Mouse (Mus musculus) neural tube, embryonic 12.5 days (tissue): ENCODE measurements around the gene Snap91. TPM values are rescaled to one million over a fixed set of nuclear protein-coding genes. Genes with fewer than 3 reads are reported as not detected.

Source experiments
- ATAC-seq: fragments of 200-750 bp; cut with Nextera tagmentation; 2 replicates; pipeline ENCODE4 v1.8.0; 2017; ENCODE audit warnings: low read depth, mild to moderate bottlenecking, moderate TSS enrichment, moderate library complexity; ENCODE audit not compliant: low FRiP score
- H3K27ac ChIP-seq: fragments of 300-500 bp; sonication (generic); 2 replicates; pipeline ENCODE4 v1.5.1; 2016
- H3K27me3 ChIP-seq: fragments of 300-500 bp; sonication (generic); replicated peaks from 2 replicates; pipeline ENCODE4 v1.6.1; 2016; ENCODE audit warnings: mild to moderate bottlenecking
- H3K36me3 ChIP-seq: fragments of 300-500 bp; sonication (generic); 2 replicates; pipeline ENCODE4 v1.6.1; 2016; ENCODE audit warnings: mild to moderate bottlenecking
- H3K4me1 ChIP-seq: fragments of 300-500 bp; sonication (generic); 2 replicates; pipeline ENCODE4 v1.6.1; 2016
- H3K4me2 ChIP-seq: fragments of 300-500 bp; sonication (generic); replicated peaks from 2 replicates; pipeline ENCODE4 v1.6.1; 2016; ENCODE audit warnings: mild to moderate bottlenecking
- H3K4me3 ChIP-seq: fragments of 300-500 bp; sonication (generic); 2 replicates; pipeline ENCODE4 v1.5.1; 2016
- H3K9ac ChIP-seq: fragments of 300-500 bp; sonication (generic); 2 replicates; pipeline ENCODE4 v1.6.1; 2016; ENCODE audit warnings: mild to moderate bottlenecking
- H3K9me3 ChIP-seq: fragments of 300-500 bp; sonication (generic); 2 replicates; pipeline ENCODE4 v1.6.1; 2016; ENCODE audit warnings: mild to moderate bottlenecking
- WGBS: fragments of 180-500 bp; shearing (Covaris S2); methylation state at CpG from one replicate; pipeline ENCODE4 v1.1.7; 2016; 5-methylcytosine and 5-hydroxymethylcytosine counted together
- polyA plus RNA-seq: library from polyadenylated mRNA; unstranded; fragments of >200 nt; fragmentation: Nextera tagmentation; extraction: Ambion mirVana; gene quantifications from 2 replicates; pipeline ENCODE4 v1.2.1, GENCODE M21; 2016

Snap91 gene
- polyA plus RNA-seq, 1 experiment from 2014 or later, result 69.1 TPM

- WGBS, result 88% methylated on average over 8 of the region's 8 CpGs
- no peak overlapping the region for H3K9ac ChIP-seq
- H3K4me2 ChIP-seq, result no peak overlapping the region
- no peak overlapping the region for H3K27ac ChIP-seq
- H3K4me3 ChIP-seq, result no peak overlapping the region
- no peaks in the 10 kb centered on the region for H3K4me1 ChIP-seq
- peaks cover 13% of the 10 kb centered on the region for H3K36me3 ChIP-seq
- H3K27me3 ChIP-seq, result no peaks in the 10 kb centered on the region
- ATAC-seq, result no peak
- H3K9me3 ChIP-seq, result no peaks in the 10 kb centered on the region
Measured at GRCm38 (mm10) chr9:86773996-86774395, 106.5 kb downstream of the Snap91 start.

- no peak overlapping the region for H3K4me2 ChIP-seq
- H3K9ac ChIP-seq, result no peak overlapping the region
- H3K27ac ChIP-seq, result no peak overlapping the region
- no peaks in the 10 kb centered on the region for H3K9me3 ChIP-seq
- no peak for ATAC-seq
- H3K4me3 ChIP-seq, result no peak overlapping the region
- no peaks in the 10 kb centered on the region for H3K27me3 ChIP-seq
- WGBS, result 88% methylated on average over 3 of the region's 3 CpGs
- H3K36me3 ChIP-seq, result peaks cover 13% of the 10 kb centered on the region
- no peaks in the 10 kb centered on the region for H3K4me1 ChIP-seq
Measured at GRCm38 (mm10) chr9:86772897-86773296, 107.6 kb downstream of the Snap91 start.

GRCm38 (mm10) chr9:86766991-86767390, 113.5 kb downstream of the Snap91 start:
- no peak overlapping the region for H3K4me2 ChIP-seq
- H3K9me3 ChIP-seq, result no peaks in the 10 kb centered on the region
- no peaks in the 10 kb centered on the region for H3K4me1 ChIP-seq
- H3K4me3 ChIP-seq, result no peak overlapping the region
- ATAC-seq, result no peak
- 75% methylated on average over 10 of the region's 10 CpGs for WGBS
- no peak overlapping the region for H3K9ac ChIP-seq
- no peaks in the 10 kb centered on the region for H3K36me3 ChIP-seq
- no peaks in the 10 kb centered on the region for H3K27me3 ChIP-seq
- no peak overlapping the region for H3K27ac ChIP-seq

GRCm38 (mm10) chr9:86764002-86764401, 116.5 kb downstream of the Snap91 start:
- ATAC-seq, result no peak
- no peak overlapping the region for H3K4me3 ChIP-seq
- WGBS, result 70% methylated on average over 2 of the region's 2 CpGs
- H3K27ac ChIP-seq, result no peak overlapping the region
- H3K4me1 ChIP-seq, result no peaks in the 10 kb centered on the region
- no peak overlapping the region for H3K4me2 ChIP-seq
- H3K9ac ChIP-seq, result no peak overlapping the region
- no peaks in the 10 kb centered on the region for H3K36me3 ChIP-seq
- H3K9me3 ChIP-seq, result no peaks in the 10 kb centered on the region
- no peaks in the 10 kb centered on the region for H3K27me3 ChIP-seq

- no peak overlapping the region for H3K27ac ChIP-seq
- ATAC-seq, result no peak
- H3K27me3 ChIP-seq, result no peaks in the 10 kb centered on the region
- no peak overlapping the region for H3K4me3 ChIP-seq
- H3K36me3 ChIP-seq, result no peaks in the 10 kb centered on the region
- H3K4me2 ChIP-seq, result no peak overlapping the region
- H3K9ac ChIP-seq, result no peak overlapping the region
- no peaks in the 10 kb centered on the region for H3K9me3 ChIP-seq
- H3K4me1 ChIP-seq, result no peaks in the 10 kb centered on the region
- 57% methylated on average over 8 of the region's 8 CpGs for WGBS
Measured at GRCm38 (mm10) chr9:86762477-86763376, 117.7 kb downstream of the Snap91 start.

- peak; percentile 45; the same call in 1 of the 2 replicates for ATAC-seq
- no peak overlapping the region for H3K9ac ChIP-seq
- H3K4me2 ChIP-seq, result no peak overlapping the region
- no peak overlapping the region for H3K27ac ChIP-seq
- H3K36me3 ChIP-seq, result no peaks in the 10 kb centered on the region
- peaks cover 5% of the 10 kb centered on the region for H3K4me1 ChIP-seq
- no peak overlapping the region for H3K4me3 ChIP-seq
- no peaks in the 10 kb centered on the region for H3K9me3 ChIP-seq
- no peaks in the 10 kb centered on the region for H3K27me3 ChIP-seq
- 41% methylated on average over 13 of the region's 13 CpGs for WGBS
Measured at GRCm38 (mm10) chr9:86745926-86746581, 134.4 kb downstream of the Snap91 start.

- Histone ChIP-seq H3K9me3 (no peaks in the 10 kb centered on the region), H3K27ac (no peak overlapping the region), H3K9ac (no peak overlapping the region), H3K4me3 (peak overlapping the region; percentile 23; the same call in 1 of the 2 replicates), H3K27me3 (no peaks in the 10 kb centered on the region), H3K4me1 (peaks cover 5% of the 10 kb centered on the region), H3K4me2 (peak overlapping the region; percentile 65; the same call in 1 of the 2 replicates), H3K36me3 (no peaks in the 10 kb centered on the region)
- ATAC-seq, result no peak
- WGBS, result 43% methylated on average over 5 of the region's 5 CpGs
Measured at GRCm38 (mm10) chr9:86744041-86744440, 136.4 kb downstream of the Snap91 start.

GRCm38 (mm10) chr9:86742959-86743911, 137.2 kb downstream of the Snap91 start, which contains the start of gene Prss35:
TSS of gene Prss35 (plus strand) at chr9:86743649.
- Histone ChIP-seq H3K4me3 (peak within 1 kb of the TSS; percentile 23; the same call in 1 of the 2 replicates), H3K4me2 (peak within 1 kb of the TSS; percentile 65), H3K27ac (no peak within 1 kb of the TSS), H3K36me3 (no peaks in the 10 kb centered on the region), H3K9me3 (no peaks in the 10 kb centered on the region), H3K27me3 (no peaks in the 10 kb centered on the region), H3K9ac (peak within 1 kb of the TSS; percentile 36), H3K4me1 (peaks cover 5% of the 10 kb centered on the region)
- peak; percentile 79 for ATAC-seq
- WGBS, result 2% methylated on average over 19 of the region's 19 CpGs

- Histone ChIP-seq H3K27ac (no peak overlapping the region), H3K4me3 (no peak overlapping the region), H3K9me3 (no peaks in the 10 kb centered on the region), H3K27me3 (no peaks in the 10 kb centered on the region), H3K4me1 (peaks cover 5% of the 10 kb centered on the region), H3K36me3 (no peaks in the 10 kb centered on the region), H3K4me2 (no peak overlapping the region), H3K9ac (no peak overlapping the region)
- no peak for ATAC-seq
- 36% methylated on average over 3 of the region's 3 CpGs for WGBS
Measured at GRCm38 (mm10) chr9:86739971-86740370, 140.5 kb downstream of the Snap91 start.

- H3K4me1 ChIP-seq, result peaks cover 4% of the 10 kb centered on the region
- no peak overlapping the region for H3K27ac ChIP-seq
- H3K9ac ChIP-seq, result no peak overlapping the region
- H3K36me3 ChIP-seq, result no peaks in the 10 kb centered on the region
- no peak overlapping the region for H3K4me2 ChIP-seq
- H3K9me3 ChIP-seq, result no peaks in the 10 kb centered on the region
- no peak for ATAC-seq
- no peak overlapping the region for H3K4me3 ChIP-seq
- no peaks in the 10 kb centered on the region for H3K27me3 ChIP-seq
- WGBS, result 95% methylated on average over 8 of the region's 8 CpGs
Measured at GRCm38 (mm10) chr9:86738801-86739200, 141.7 kb downstream of the Snap91 start.

GRCm38 (mm10) chr9:86738067-86738466, 142.4 kb downstream of the Snap91 start:
- no peaks in the 10 kb centered on the region; the same call in none of the 2 replicates for H3K4me1 ChIP-seq
- no peak overlapping the region for H3K4me2 ChIP-seq
- WGBS, result 91% methylated on average over 1 of the region's 1 CpGs
- H3K4me3 ChIP-seq, result no peak overlapping the region
- no peak for ATAC-seq
- no peak overlapping the region for H3K9ac ChIP-seq
- H3K9me3 ChIP-seq, result no peaks in the 10 kb centered on the region
- H3K27me3 ChIP-seq, result no peaks in the 10 kb centered on the region
- no peak overlapping the region for H3K27ac ChIP-seq
- no peaks in the 10 kb centered on the region for H3K36me3 ChIP-seq
